In genomic region chr1:72738946-72739680, GRCm38 (mm10) we compare ENCODE assay signal across 9 mouse cellular contexts. TPM values are rescaled to one million over a fixed set of nuclear protein-coding genes. Genes with fewer than 3 reads are reported as not detected.
DNase-seq lines count a peak whose midpoint lies in the region; ATAC-seq and TF ChIP-seq lines count a peak whose summit lies in the region.
"Had no signal": no experiment of that assay in that cellular context is flagged by ENCODE, and none has a peak within 500 bp of the region (broad histone marks: within the 10 kb centered on the region; RNA-seq: fewer than 3 reads in every experiment).

No protein-coding gene starts in this region.

- no peak overlapping the region for H3K4me3 ChIP-seq in embryonic facial prominence, embryonic 10.5 days
- no peak overlapping the region for H3K4me3 ChIP-seq in stomach, postnatal 0 days (ENCODE audit: low read depth, low read length)

- no peaks in the 10 kb centered on the region for H3K27me3 ChIP-seq in embryonic facial prominence, embryonic 10.5 days (replicated peaks; ENCODE audit: low read depth, poor library complexity, severe bottlenecking)
- H3K27me3 ChIP-seq in stomach, postnatal 0 days (ENCODE audit: control insufficient read depth, insufficient read depth, low read length) = no peaks in the 10 kb centered on the region

- H3K27ac ChIP-seq in embryonic facial prominence, embryonic 10.5 days (replicated peaks) = peak overlapping the region; percentile 31; the same call in 1 of the 2 replicates
- H3K27ac ChIP-seq in stomach, postnatal 0 days (replicated peaks) = peak overlapping the region; percentile 49; the same call in 1 of the 2 replicates

- TF ChIP-seq CTCF in stomach, postnatal 0 days (IDR thresholded peaks at IDR 0.05; ENCODE audit: low read depth) = no peak

- TF ChIP-seq EP300 in stomach, postnatal 0 days (optimal IDR thresholded peaks at IDR 0.05) = no peak

- H3K9me3 ChIP-seq in embryonic facial prominence, embryonic 10.5 days = no peaks in the 10 kb centered on the region
- no peaks in the 10 kb centered on the region for H3K9me3 ChIP-seq in stomach, postnatal 0 days (ENCODE audit: control insufficient read depth, low read length)

- peaks cover 15% of the 10 kb centered on the region for H3K4me1 ChIP-seq in embryonic facial prominence, embryonic 10.5 days
- no peaks in the 10 kb centered on the region; the same call in 1 of the 2 replicates for H3K4me1 ChIP-seq in stomach, postnatal 0 days (replicated peaks; ENCODE audit: control insufficient read depth, insufficient read depth)

- DNase-seq in frontal cortex, postnatal 14 days (ENCODE audit: low spot score in 2 of 2) = no peak
- peak; percentile 23 for DNase-seq in MN1 (ENCODE audit: low spot score)
- no peak for DNase-seq in embryonic facial prominence, embryonic 10.5 days (ENCODE audit: low spot score)
- DNase-seq in kidney, postnatal 36 days = peak; percentile 78 to 86
- no peak for DNase-seq in stomach, postnatal 0 days (ENCODE audit: low spot score)
- no peak for DNase-seq in urinary bladder, adult 18-20 months (ENCODE audit: low spot score in 2 of 2)
- DNase-seq in yolk sac, embryonic 10.5 days (ENCODE audit: low spot score) = no peak

- 84% methylated on average over 15 of the region's 15 CpGs for WGBS in embryonic facial prominence, embryonic 10.5 days
- 69% methylated on average over 15 of the region's 15 CpGs for WGBS in stomach, postnatal 0 days

- ATAC-seq in frontal cortex, adult (ENCODE audit: low TSS enrichment) = peak; percentile 54
- ATAC-seq in stomach, postnatal 0 days (ENCODE audit: low FRiP score, low TSS enrichment) = no peak

- H3K4me2 ChIP-seq in stomach, postnatal 0 days (replicated peaks; ENCODE audit: low read depth) = no peak overlapping the region

- H3K9ac ChIP-seq in stomach, postnatal 0 days (ENCODE audit: low read length) = no peak overlapping the region

- no peaks in the 10 kb centered on the region for H3K36me3 ChIP-seq in embryonic facial prominence, embryonic 10.5 days (replicated peaks)
- no peaks in the 10 kb centered on the region for H3K36me3 ChIP-seq in stomach, postnatal 0 days (ENCODE audit: control insufficient read depth, insufficient read depth, low read length)

RNA-seq across cellular contexts. Expression of gene Rpl37a, which starts 28.0 kb away (rescaled TPM):
- 1,442 and 1,468 TPM in 2 replicates for polyA plus RNA-seq in embryonic facial prominence, embryonic 10.5 days (2016; fragmentation: Nextera tagmentation; extraction: Ambion mirVana)
- polyA plus RNA-seq in stomach, postnatal 0 days (2015; fragmentation: Nextera tagmentation; extraction: Ambion mirVana) = 2,096 and 2,231 TPM in 2 replicates

RNA-seq across cellular contexts. Expression of gene Ankar, which starts 38.7 kb away (rescaled TPM):
- not detected in 2 replicates for polyA plus RNA-seq in embryonic facial prominence, embryonic 10.5 days (2016; fragmentation: Nextera tagmentation; extraction: Ambion mirVana)
- not detected in 2 replicates for polyA plus RNA-seq in stomach, postnatal 0 days (2015; fragmentation: Nextera tagmentation; extraction: Ambion mirVana)
- polyA plus RNA-seq: large intestine, adult 2 months had no signal

Comparison
In these comparisons a context has a peak if more than half of its experiments do, and no peak if none do; other contexts are left out.
1. DNase-seq: peak in MN1 (single experiment) and kidney, postnatal 36 days (2 of 2); none in frontal cortex, postnatal 14 days (0 of 2), embryonic facial prominence, embryonic 10.5 days (single experiment), stomach, postnatal 0 days (single experiment), urinary bladder, adult 18-20 months (0 of 2) and yolk sac, embryonic 10.5 days (single experiment).